In the genomic region with DNA sequence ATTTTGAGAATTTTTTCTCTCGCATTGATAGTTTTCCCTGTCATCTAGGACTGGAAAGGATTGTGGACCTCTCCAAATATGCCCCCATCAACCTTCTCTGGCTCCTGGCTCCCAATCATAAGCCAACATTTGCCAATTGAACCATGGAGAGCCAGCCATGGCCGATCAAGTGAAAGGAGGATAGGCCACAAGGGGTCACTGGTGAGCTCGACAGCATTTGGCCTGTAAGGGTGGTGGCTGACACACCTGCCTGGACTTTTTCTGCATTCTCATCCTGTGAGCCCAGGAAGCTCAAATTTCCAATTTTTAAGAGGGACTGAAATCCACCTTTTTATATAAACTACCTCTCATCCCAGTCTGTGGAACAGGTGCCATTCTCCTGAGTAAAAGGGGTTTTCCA, we compare ENCODE assay signal across 8 mouse cellular contexts. TPM values are rescaled to one million over a fixed set of nuclear protein-coding genes. Genes with fewer than 3 reads are reported as not detected.
DNase-seq lines count a peak whose midpoint lies in the region; ATAC-seq and TF ChIP-seq lines count a peak whose summit lies in the region.

No protein-coding gene starts in this region.

- peak; percentile 39 for TF ChIP-seq CTCF in heart, postnatal 0 days (IDR thresholded peaks at IDR 0.05; ENCODE audit: low read depth)
- peak; percentile 35; the same call in 1 of the 2 replicates for TF ChIP-seq CTCF in testis, adult 2 months (IDR thresholded peaks at IDR 0.05; ENCODE audit: control insufficient read depth, insufficient read depth, insufficient replicate concordance, low read depth, low read length)
- TF ChIP-seq CTCF in embryonic fibroblast, embryonic 13.5 days (IDR thresholded peaks at IDR 0.05; ENCODE audit: borderline replicate concordance, insufficient read depth, low read length) = peak; percentile 58; the same call in 1 of the 2 replicates

- no peak overlapping the region for H3K9ac ChIP-seq in heart, postnatal 0 days (replicated peaks; ENCODE audit: low read depth, low read length)

- intact Hi-C loops in heart, postnatal 36 days (cut with DNase I) = no loop called here

- 40% methylated on average over 3 of the region's 3 CpGs for WGBS in heart, postnatal 0 days

- no peak overlapping the region for H3K4me2 ChIP-seq in heart, postnatal 0 days (ENCODE audit: low read depth, low read length)

- no peaks in the 10 kb centered on the region for H3K36me3 ChIP-seq in heart, postnatal 0 days (replicated peaks; ENCODE audit: control insufficient read depth, insufficient read depth, low read length)
- H3K36me3 ChIP-seq in testis, adult 2 months (ENCODE audit: control insufficient read depth, insufficient read depth, low read length) = no peaks in the 10 kb centered on the region

- no peaks in the 10 kb centered on the region for H3K9me3 ChIP-seq in heart, postnatal 0 days (replicated peaks; ENCODE audit: control insufficient read depth, low read length)

- H3K4me1 ChIP-seq in heart, postnatal 0 days (ENCODE audit: control insufficient read depth, insufficient read depth) = no peaks in the 10 kb centered on the region
- no peaks in the 10 kb centered on the region for H3K4me1 ChIP-seq in testis, adult 2 months (ENCODE audit: control insufficient read depth, insufficient read depth, low read length)
- H3K4me1 ChIP-seq in embryonic fibroblast, embryonic 13.5 days (ENCODE audit: control insufficient read depth, insufficient read depth, low read length) = no peaks in the 10 kb centered on the region

- H3K27me3 ChIP-seq in heart, postnatal 0 days (ENCODE audit: control insufficient read depth, insufficient read depth, low read length) = no peaks in the 10 kb centered on the region
- H3K27me3 ChIP-seq in testis, adult 2 months (ENCODE audit: control insufficient read depth, insufficient read depth, low read length) = no peaks in the 10 kb centered on the region

- DNase-seq in heart, postnatal 0 days (ENCODE audit: low spot score) = no peak
- DNase-seq in heart, postnatal 36 days = no peak
- DNase-seq in testis, postnatal 14 days (ENCODE audit: low spot score) = no peak
- DNase-seq in urinary bladder, postnatal 36 days (ENCODE audit: low spot score in 2 of 2) = peak; percentile 5 to 7
- DNase-seq in spleen, adult 18-20 months = no peak

- no peak overlapping the region for H3K27ac ChIP-seq in heart, postnatal 0 days (ENCODE audit: low read depth)
- H3K27ac ChIP-seq in testis, adult 2 months (ENCODE audit: control insufficient read depth, insufficient read depth, low read depth, low read length) = no peak overlapping the region
- H3K27ac ChIP-seq in embryonic fibroblast, embryonic 13.5 days (ENCODE audit: insufficient read depth, low read length) = no peak overlapping the region

- TF ChIP-seq EP300 in heart, postnatal 0 days (IDR thresholded peaks at IDR 0.05; ENCODE audit: low read depth) = no peak

- ATAC-seq in heart, postnatal 0 days (ENCODE audit: insufficient read depth, low read depth) = no peak
- no peak for ATAC-seq in monocyte, adult 5-6 weeks (replicated peaks; ENCODE audit: insufficient number of reproducible peaks, low FRiP score, low TSS enrichment, poor library complexity, severe bottlenecking)

- no peak overlapping the region for H3K4me3 ChIP-seq in heart, postnatal 0 days (ENCODE audit: low read depth, low read length)
- H3K4me3 ChIP-seq in testis, adult 2 months (ENCODE audit: control insufficient read depth, low read depth, low read length) = no peak overlapping the region
- H3K4me3 ChIP-seq in embryonic fibroblast, embryonic 13.5 days (ENCODE audit: insufficient read depth, low read length) = no peak overlapping the region

- TF ChIP-seq POLR2A in testis, adult 2 months (IDR thresholded peaks at IDR 0.05; ENCODE audit: control insufficient read depth, low read depth, low read length) = no peak
- TF ChIP-seq POLR2A in embryonic fibroblast, embryonic 13.5 days (IDR thresholded peaks at IDR 0.05; ENCODE audit: low read depth, low read length) = no peak

RNA-seq across cellular contexts. Expression of a gene that starts 50.0 kb away (rescaled TPM):
- total RNA-seq in heart, postnatal 0 days (2014; rRNA removed; ENCODE audit: low replicate concordance) = not detected in 2 replicates
- polyA plus RNA-seq in heart, postnatal 0 days (2015; fragmentation: Nextera tagmentation; extraction: Ambion mirVana) = 0.14 and 0.23 TPM in 2 replicates
- total RNA-seq in heart, postnatal 36 days (2021) = not detected
- 0.24 and 0.62 TPM in 2 replicates for polyA plus RNA-seq in testis, adult 2 months (2012; rRNA removed)
- polyA plus RNA-seq in embryonic fibroblast, embryonic 13.5 days (2011; ENCODE audit: insufficient read length, low read depth, missing spikeins) = not detected in 2 replicates
- total RNA-seq in monocyte, adult 5-6 weeks (2017) = not detected in 3 replicates

Comparison
In these comparisons a context has a peak if more than half of its experiments do, and no peak if none do; other contexts are left out.
1. DNase-seq: peak in urinary bladder, postnatal 36 days (2 of 2); none in heart, postnatal 0 days (single experiment), heart, postnatal 36 days (0 of 2), testis, postnatal 14 days (single experiment) and spleen, adult 18-20 months (0 of 2).
2. Peak in every context shown above with its lines, with median percentiles within 50 percentile points of each other: CTCF ChIP-seq.